Comparison of ENCODE assay signal across 16 mouse cellular contexts in genomic region chr9:62085548-62085947, GRCm38 (mm10).
"Had no signal": no experiment of that assay in that cellular context is flagged by ENCODE, and none has a peak within 500 bp of the region (broad histone marks: within the 10 kb centered on the region; RNA-seq: fewer than 3 reads in every experiment).

No protein-coding gene starts in this region.

- H3K4me3 ChIP-seq: left cerebral cortex, adult 2 months; limb, embryonic 10.5 days; midbrain, embryonic 13.5 days; myocyte; neural tube, embryonic 12.5 days had no signal

- H3K27me3 ChIP-seq: midbrain, embryonic 13.5 days; neural tube, embryonic 12.5 days had no signal

- H3K4me2 ChIP-seq: midbrain, embryonic 13.5 days; neural tube, embryonic 12.5 days had no signal

- DNase-seq: kidney, adult 11 months; kidney, adult 9 months; kidney, postnatal 4 days; lung, adult 2 months; lung, postnatal 36 days; right cerebral cortex, postnatal 4 days; spleen, adult 18-20 months; thymus, adult 18-20 months; thymus, postnatal 14 days had no signal

- ATAC-seq: lung, postnatal 0 days; midbrain, embryonic 13.5 days had no signal

- H3K27ac ChIP-seq: kidney, postnatal 0 days; left cerebral cortex, adult 2 months; limb, embryonic 10.5 days; midbrain, embryonic 13.5 days; neural tube, embryonic 12.5 days had no signal

- H3K9ac ChIP-seq: midbrain, embryonic 13.5 days; neural tube, embryonic 12.5 days had no signal

- H3K9me3 ChIP-seq: limb, embryonic 10.5 days; midbrain, embryonic 13.5 days; neural tube, embryonic 12.5 days had no signal
